Mouse (Mus musculus) megakaryocyte, embryonic 14.5 days (primary cell): ENCODE results near the gene Agrp.

ENCODE experiments used
- FLI1 ChIP-seq: IDR thresholded peaks from 2 replicates; pipeline ENCODE4 v1.6.1; 2012; ENCODE audit warnings: low read length, inconsistent platforms, mixed read lengths
- GATA1 ChIP-seq: IDR thresholded peaks from 3 replicates; pipeline ENCODE4 v1.6.1; 2012; ENCODE audit warnings: mixed read lengths, low read length, inconsistent platforms, borderline replicate concordance

DNA sequence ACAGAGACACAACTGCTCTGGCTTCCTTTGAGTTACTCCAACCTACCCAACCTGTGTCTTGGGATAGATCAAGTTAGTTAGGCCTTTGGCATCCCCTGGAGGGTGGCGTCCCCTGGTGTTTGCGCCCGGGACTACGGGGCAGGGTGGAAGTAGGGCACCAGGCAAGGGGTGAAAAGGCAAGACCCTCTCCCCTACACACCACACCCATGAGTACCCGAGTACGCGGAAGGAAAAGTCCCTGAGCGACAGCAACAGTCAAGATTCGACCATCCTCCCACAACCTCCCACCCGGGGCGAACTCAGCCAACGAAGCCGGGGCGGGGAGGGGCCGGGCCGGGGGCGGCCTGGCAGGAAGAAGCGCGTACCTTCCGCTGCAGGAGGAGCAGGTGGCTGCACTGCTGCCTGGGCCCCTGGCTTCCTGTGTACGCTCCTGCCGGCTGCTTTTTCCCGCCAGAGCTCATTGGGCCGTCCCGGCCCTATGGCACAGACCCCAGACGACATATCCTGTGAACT lies 48.7 kb upstream of the Agrp start, which contains the start of gene Carmil2:
- no peak for TF ChIP-seq GATA1
- no peak for TF ChIP-seq FLI1
